ENCODE assay signal across 8 mouse cellular contexts in the genomic region with DNA sequence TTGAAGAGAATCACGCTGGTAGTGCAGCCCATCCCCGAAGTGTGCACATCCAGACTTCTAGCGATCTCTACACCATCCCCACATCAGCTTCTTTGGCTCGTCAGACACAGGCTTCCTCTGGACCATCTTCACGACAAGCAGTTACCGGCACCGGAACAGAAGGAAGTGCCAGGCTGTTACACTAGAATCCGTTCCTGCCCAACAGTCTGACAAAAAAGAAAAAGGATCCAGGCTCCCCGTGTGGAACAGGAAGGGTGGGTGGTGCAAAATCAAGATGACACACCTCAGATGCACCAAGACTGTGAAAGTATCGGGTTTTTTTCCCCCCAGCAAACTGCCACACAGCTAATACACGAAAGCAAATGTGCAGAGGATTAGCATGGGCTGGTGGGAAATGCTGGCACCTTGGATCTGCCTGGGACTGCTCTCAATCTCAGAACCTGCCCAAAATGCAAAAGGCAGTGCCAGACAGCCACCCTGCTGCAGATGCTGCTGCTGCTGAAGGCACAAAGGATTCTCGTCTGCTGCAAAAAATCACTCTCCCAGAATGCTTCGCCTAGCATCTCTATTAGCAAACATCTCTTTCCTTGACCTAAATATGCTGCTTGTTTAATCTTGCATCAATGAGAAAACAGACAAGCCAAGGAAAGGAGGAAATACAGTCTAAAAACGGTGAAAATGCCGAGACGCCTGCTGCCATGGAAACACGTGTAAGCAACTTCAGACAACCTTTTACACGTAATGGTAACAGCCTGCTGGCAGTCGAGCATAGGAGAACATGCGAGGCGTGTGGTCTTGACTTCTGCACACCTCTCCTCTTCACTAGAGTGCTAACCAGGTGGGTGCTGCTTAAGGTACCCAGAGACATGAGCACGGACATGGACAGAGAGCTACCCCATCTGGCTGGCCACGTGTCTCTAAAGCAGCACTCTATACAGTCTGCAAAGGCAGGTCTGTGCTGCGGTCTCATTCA. TPM values are rescaled to one million over a fixed set of nuclear protein-coding genes. Genes with fewer than 3 reads are reported as not detected.
DNase-seq lines count a peak whose midpoint lies in the region; ATAC-seq lines count a peak whose summit lies in the region.

No protein-coding gene starts in this region.

- ATAC-seq in heart, embryonic 16.5 days (replicated peaks; ENCODE audit: extremely low read depth, insufficient read depth, low FRiP score): no peak
- ATAC-seq in activated CD4-positive, CD25-positive, alpha-beta regulatory T cell, adult 4 months: peak; percentile 58
- ATAC-seq in megakaryocyte progenitor cell, adult 5-6 weeks (replicated peaks; ENCODE audit: poor library complexity): peak; percentile 38
- ATAC-seq in erythroid progenitor cell, adult 5-6 weeks (replicated peaks; ENCODE audit: low FRiP score, poor library complexity, severe bottlenecking): no peak

- H3K4me2 ChIP-seq in heart, embryonic 16.5 days (ENCODE audit: low read depth, low read length): peak overlapping the region; percentile 15; the same call in 1 of the 2 replicates

- intact Hi-C loops in gastrocnemius, postnatal 36 days (cut with DNase I): no loop called here

- no peak overlapping the region for H3K4me3 ChIP-seq in heart, embryonic 16.5 days (ENCODE audit: low read length)

- WGBS in heart, embryonic 16.5 days: 61% methylated on average over 24 of the region's 24 CpGs

- no peak overlapping the region for H3K9ac ChIP-seq in heart, embryonic 16.5 days (ENCODE audit: low read length)

- no peak for DNase-seq in heart, adult 18-20 months
- DNase-seq in frontal cortex, postnatal 36 days (ENCODE audit: low spot score in 2 of 2): peak; percentile 55 to 62
- DNase-seq in testis, postnatal 14 days (ENCODE audit: low spot score): no peak
- no peak for DNase-seq in gastrocnemius, postnatal 36 days

- H3K27me3 ChIP-seq in heart, embryonic 16.5 days (ENCODE audit: control insufficient read depth, insufficient read depth, low read length): peaks cover 9% of the 10 kb centered on the region

- H3K27ac ChIP-seq in heart, embryonic 16.5 days (ENCODE audit: low read length): no peak overlapping the region

- no peaks in the 10 kb centered on the region for H3K4me1 ChIP-seq in heart, embryonic 16.5 days (ENCODE audit: control insufficient read depth, insufficient read depth, low read length)

- H3K9me3 ChIP-seq in heart, embryonic 16.5 days (replicated peaks; ENCODE audit: control insufficient read depth, low read length): no peaks in the 10 kb centered on the region

- H3K36me3 ChIP-seq in heart, embryonic 16.5 days (ENCODE audit: control insufficient read depth, insufficient read depth): no peaks in the 10 kb centered on the region

RNA-seq across cellular contexts. Expression of gene Dock9, which starts 58.9 kb away (rescaled TPM):
- 5.1 and 6.0 TPM in 2 replicates for polyA plus RNA-seq in heart, embryonic 16.5 days (2015; fragmentation: Nextera tagmentation; extraction: Ambion mirVana)
- total RNA-seq in heart, adult 18-20 months (2021): 10 to 100 TPM; 21.6 to 27.8 TPM
- 1 to 10 TPM; 3.8 to 4.0 TPM for polyA plus RNA-seq in activated CD4-positive, CD25-positive, alpha-beta regulatory T cell, adult 4 months (2017; shearing (Covaris generic))
- total RNA-seq in megakaryocyte progenitor cell, adult 5-6 weeks (2015): 8.7 and 11.6 TPM in 2 replicates
- 14.3 and 15.3 TPM in 2 replicates for total RNA-seq in megakaryocyte progenitor cell, adult 5-6 weeks (2017)
- total RNA-seq in gastrocnemius, postnatal 36 days (2021): 10 to 100 TPM; 14.9 to 18.2 TPM
- total RNA-seq in erythroid progenitor cell, adult 5-6 weeks (2015; ENCODE audit: low replicate concordance): 1.4 and 1.7 TPM in 2 replicates
- 1.1 and 1.7 TPM in 2 replicates for total RNA-seq in erythroid progenitor cell, adult 5-6 weeks (2017; ENCODE audit: low replicate concordance)

Comparison
In these comparisons a context has a peak if more than half of its experiments do, and no peak if none do; other contexts are left out.
1. ATAC-seq: peak in activated CD4-positive, CD25-positive, alpha-beta regulatory T cell, adult 4 months (single experiment) and megakaryocyte progenitor cell, adult 5-6 weeks (single experiment); none in heart, embryonic 16.5 days (single experiment) and erythroid progenitor cell, adult 5-6 weeks (single experiment).
2. DNase-seq: peak in frontal cortex, postnatal 36 days (2 of 2); none in heart, adult 18-20 months (0 of 2), testis, postnatal 14 days (single experiment) and gastrocnemius, postnatal 36 days (0 of 2).